Mouse (Mus musculus) cortical plate, adult 2 months (tissue): Measurements from ENCODE around the gene Gm11985.
"Not testable (repeated sequence)": the region's sequence is repeated elsewhere in the genome, so short reads cannot be mapped to it uniquely, and the experiment has no call there.

Experiments
- CTCF ChIP-seq: fragments of 200-500 bp; IDR thresholded peaks from 2 replicates; pipeline ENCODE4 v1.5.1; 2011; ENCODE audit warnings: mild to moderate bottlenecking, control low read depth, low read length; ENCODE audit not compliant: insufficient read depth; ENCODE audit errors: extremely low read depth
- POLR2A ChIP-seq: fragments of 200-500 bp; IDR thresholded peaks from 2 replicates; pipeline ENCODE4 v1.6.1; 2011; ENCODE audit warnings: mild to moderate bottlenecking, low read length, control low read depth; ENCODE audit not compliant: insufficient read depth; ENCODE audit errors: extremely low read depth

DNA sequence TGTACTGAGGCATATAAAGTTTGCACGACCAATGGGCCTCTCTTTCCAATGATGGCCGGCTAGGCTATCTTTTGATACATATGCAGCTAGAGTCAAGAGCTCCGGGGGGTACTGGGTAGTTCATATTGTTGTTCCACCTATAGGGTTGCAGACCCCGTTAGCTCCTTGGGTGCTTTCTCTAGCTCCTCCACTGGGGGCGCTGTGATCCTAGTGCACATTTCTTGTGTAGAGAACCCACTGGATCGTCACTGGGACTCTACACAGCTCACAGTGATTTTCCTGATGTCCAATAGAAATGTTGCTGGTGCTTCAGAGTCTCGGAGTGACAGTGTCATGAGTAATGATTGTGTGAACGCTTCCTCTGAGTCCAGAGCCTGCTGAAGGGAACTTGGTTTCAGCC lies 33.5 kb upstream of the Gm11985 start:
- not testable (repeated sequence) for TF ChIP-seq CTCF, POLR2A
